Mouse (Mus musculus) lung, adult 18-20 months (tissue): ENCODE measurements around the gene Dgkh.

Experiments
- DNase-seq, 2 experiments: peaks; one replicate each; pipeline ENCODE4 v3.0.0; 2022; ENCODE audit warnings: mixed read lengths in 2 of 2

Gene Dgkh

DNA sequence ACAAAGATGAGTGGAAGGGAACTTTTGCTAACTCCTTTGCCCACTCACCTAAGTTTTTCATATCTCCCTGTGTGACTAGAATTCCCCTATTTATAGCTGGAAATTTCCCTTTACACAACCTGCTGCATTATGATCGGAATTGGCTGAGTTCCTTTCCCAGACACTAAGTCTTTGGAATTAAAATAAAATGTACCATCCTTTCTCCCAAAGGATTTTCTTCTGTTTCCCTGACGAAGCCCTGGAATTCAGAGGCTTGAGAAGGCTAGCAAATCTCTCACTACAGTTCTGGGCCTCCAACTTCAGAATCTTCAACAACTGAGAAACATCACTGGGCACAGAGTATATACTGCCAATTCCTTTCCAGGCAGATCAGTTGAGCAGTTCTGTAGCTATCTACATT lies 197.2 kb downstream of the Dgkh start:
- DNase-seq, result no peak

DNA sequence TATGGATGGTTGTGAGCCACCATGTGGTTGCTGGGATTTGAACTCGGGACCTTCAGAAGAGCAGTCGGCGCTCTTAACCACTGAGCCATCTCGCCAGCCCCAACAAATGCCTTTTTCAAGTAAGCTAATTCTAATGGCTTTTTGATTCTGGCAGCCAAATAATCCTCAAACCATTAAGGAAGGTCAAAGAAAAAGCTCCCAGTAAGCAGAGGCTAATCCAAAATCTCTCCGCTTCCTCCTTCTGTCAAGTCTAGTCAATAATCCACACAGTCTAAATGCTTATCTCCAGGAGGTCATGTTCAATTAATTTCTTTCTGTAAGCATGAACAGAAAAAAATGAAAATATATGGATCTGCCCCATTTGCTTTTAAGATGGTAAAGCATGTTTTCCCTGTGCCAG lies 197.9 kb downstream of the Dgkh start:
- DNase-seq, result no peak

DNA sequence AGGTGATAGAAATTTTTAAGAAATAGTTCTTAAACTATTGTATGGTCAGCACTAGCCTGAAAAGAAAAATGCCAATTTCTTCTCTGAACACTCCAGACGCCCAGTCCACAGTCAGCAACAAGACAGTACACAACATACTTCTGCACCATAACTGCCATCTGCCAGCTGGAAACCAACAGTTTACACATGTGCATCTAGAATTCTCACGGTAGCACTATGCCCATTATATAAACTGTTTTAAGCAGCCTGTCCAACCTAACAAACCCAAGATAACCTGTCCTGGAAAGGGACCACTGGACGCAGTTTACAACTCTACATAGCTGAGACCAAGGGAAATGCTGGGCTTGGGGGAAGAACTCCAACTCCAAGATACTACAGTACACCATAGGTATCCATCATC lies 198.9 kb downstream of the Dgkh start:
- no peak for DNase-seq

DNA sequence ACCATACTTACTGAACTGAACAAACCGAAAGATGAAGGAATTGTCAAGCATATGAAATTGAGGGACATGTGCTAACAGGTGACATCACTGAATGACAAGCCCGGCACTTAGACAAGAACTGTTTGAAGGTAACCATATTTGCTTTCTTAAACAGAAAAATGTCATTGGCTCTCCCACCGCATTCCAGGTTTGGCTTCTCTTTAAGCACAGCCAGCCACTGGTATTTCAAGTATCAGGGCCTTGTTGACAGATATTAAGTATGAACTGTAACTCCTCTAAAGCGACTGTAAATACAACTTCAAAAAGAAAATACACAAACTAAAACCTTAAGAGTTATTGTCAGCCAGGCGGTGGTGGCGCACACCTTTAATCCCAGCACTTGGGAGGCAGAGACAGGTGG lies 200.2 kb downstream of the Dgkh start:
- peak; percentile 36 to 70 for DNase-seq

DNA sequence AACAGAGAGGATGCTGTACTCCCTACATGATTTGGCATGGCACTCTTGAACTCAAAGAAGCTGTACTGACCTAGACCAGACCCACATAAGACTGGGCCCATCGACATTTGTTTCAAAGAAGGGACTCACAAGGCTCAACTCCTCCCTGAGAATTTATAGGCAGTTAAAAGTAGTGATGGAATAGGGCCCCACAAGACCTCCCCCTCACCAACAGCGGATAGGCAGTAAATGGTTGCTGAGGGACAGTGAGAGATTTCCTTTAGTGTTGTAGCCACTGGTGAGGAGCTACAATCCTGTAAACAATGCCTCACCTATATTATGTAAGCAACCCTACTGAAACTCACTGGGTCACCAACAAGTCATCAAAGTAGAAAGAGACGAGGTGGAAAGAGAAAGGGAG lies 202.3 kb downstream of the Dgkh start:
- DNase-seq, result no peak

DNA sequence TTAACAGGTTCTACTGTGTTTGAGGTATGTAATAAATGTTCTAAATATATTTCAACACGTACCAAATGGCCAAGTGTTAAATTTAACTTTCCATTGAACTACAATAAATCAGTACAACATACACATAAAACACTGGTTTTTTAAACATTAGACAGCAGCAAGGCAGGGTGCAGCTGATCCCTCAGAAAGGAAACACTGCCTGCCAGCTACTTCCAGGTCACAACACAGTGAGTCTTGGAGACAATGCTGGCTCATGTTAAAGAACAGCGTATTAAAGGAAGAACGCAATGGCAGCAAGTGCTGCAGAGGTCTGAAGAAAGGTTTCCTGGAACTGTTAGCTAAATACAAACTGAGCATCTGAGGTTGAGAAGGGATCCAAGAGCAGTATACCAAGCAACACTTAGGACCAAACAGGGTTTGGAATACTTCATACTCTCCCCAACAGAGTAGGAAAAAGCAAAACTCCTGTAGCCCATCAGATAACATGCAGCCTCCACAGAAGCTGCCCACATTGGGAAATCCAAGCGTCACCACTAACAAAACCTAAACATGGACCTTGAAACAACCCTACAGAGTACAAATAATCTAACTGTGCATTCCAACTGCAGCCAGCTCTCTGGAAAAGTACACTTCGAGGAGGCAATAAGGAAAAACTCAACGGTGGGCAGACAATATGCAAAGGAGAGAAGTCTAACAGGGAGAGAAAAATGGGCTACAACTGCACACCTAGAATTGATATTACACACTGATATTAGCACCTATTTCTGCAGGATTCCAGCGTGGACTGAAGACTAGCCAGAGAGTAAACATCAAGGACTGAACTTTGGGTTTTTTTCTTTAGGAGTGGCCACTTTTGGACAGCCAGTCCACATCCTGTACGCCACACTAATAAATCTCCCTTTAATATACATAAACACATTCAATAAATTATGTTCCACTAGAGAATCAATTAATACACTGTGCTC lies 203.8 kb downstream of the Dgkh start:
- no peak for DNase-seq

DNA sequence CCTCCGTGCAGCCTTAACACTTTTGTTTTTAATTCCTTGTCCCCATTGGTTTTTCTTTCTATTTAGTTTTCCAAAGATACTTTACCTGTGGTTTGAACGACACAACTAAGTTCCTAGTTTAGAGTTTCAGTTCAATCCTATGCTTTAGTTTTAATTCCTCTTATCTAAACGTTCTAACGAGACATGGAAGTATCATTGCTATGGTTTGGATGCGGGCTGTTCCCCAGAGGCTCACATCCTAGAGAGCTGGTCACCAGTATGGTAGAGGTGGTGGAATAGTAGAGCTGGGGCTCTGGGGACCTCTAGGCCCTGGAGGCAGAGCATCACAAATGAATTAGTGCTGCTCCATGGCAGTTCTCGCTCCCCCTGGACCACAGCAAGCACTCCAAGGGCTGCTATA lies 205.7 kb downstream of the Dgkh start:
- DNase-seq, result no peak

DNA sequence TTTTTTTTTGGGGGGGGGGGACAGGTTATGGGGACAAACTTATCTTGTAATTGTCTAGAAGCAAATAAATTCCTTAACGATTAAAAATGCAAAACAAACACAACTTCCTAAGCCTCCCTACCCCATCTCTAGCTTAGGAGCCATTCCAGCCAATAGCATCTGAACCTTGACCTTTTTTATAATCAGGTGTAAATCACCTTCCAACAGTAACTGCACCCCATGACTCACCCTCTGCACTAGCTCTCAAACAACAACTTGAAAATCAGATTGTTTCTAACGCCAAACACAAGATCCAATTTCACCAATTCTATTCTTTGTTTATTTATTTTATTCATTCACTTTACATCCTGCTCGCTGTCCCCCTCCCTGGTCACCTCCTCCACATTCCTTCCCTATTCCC lies 206.1 kb downstream of the Dgkh start:
- DNase-seq, result no peak

DNA sequence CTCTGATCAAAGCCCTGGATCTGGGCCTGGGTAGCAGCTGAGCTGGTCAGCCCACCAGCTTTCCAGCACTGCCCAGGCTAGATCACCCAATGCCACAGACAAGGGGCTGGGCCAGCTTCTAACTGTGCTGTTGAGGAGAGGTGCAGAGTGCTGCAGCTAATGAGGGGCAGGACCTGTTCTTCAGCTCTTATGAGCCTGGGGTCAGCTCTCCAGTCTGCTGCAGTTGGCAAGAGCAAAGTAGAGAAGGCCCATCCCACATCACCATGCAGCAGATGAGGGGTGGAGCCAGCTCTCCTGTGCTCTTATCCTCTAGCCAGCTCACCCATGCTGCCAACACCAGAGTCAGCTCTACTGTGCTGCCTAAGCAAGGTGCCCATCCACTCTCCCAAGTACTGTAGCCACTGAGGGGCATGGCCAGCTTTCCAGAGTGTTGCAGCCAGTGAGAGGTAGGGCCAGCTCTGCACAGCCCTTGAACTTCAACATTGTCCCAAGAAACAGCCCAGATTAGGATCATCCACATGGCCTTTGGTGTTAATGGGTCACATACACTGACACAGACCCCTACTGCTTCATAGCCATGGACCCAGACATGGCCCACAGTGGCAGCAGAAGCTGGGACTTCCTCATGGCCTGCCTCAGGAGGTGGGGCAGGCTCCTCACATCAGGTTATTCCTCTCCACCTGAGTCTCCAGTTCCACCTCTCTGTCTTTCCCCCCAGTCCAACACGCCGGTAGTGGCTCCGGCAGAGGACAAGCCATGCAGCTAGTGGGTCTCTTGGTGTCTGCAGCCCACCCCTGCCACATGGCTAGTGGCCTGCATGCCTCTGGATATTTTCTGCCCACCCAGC lies 206.7 kb downstream of the Dgkh start:
- no peak for DNase-seq

DNA sequence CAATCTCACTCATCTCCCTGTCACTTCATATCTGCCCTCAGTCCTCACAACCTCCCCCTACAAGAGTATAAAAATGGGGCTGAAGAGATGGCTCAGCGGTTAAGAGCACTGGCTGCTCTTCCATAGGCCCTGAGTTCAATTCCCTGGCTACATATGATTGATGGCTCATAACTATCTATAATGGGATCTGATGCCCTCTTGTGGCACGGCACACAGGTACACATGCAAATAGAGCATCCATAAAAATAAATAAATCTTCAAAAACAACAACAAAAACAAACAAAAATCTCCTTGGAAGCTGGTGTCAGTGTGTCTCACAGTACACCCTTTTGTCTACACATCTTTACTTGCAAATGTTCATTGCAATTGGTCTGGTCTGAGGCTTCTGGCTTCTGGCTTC lies 207.5 kb downstream of the Dgkh start:
- DNase-seq, result no peak

DNA sequence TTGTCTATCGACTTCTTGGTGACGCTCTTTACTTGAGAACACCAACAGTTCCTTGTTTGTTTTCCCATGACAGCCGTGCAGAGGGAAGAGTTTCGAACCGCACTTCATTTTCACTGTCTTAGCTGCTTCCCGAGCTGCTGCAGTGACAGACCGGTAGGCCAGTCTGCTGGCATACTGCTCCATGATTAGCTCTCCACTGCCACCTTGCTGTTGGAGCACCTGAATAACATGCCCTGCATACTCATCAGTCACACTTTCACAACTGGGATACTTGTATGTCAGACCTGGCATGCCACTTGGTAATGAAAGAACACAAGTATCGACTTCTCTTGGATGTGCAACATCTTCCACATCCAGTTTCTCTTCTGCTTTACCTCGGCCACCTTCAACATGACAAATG lies 221.9 kb downstream of the Dgkh start:
- DNase-seq, result peak in 1 of 2 experiments; percentile 25

DNA sequence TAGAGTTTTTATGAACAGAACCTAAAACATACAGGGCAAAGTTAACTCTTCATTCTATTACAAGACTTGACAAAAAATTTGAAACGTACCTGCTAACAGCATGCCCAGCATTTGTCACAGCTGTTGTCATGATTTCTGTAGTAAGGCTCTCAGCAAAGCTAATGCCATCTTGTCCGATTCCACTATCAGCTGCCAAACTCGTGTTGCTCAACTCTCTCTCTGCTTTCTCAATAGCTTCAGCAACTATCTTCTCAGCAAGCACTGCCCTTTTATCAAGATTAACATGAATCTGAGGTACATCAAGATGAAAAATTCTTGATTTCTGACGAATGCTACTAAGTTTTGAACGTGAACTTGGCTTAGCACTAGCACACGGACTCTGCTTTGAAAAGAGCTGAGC lies 222.8 kb downstream of the Dgkh start:
- DNase-seq, result no peak
